Mouse (Mus musculus) lung, postnatal 0 days (tissue): ENCODE measurements around the gene Pank4.
A peak's percentile ranks its signal among the peaks of the same experiment; 100 is the strongest.

Source experiments
- CTCF ChIP-seq: IDR thresholded peaks from 2 replicates; pipeline ENCODE4 v1.5.1; 2016; ENCODE audit warnings: antibody characterized with exemption, mild to moderate bottlenecking
- EP300 ChIP-seq: IDR thresholded peaks from 2 replicates; pipeline ENCODE4 v1.6.1; 2016; ENCODE audit warnings: antibody characterized with exemption, mild to moderate bottlenecking, control low read depth

DNA sequence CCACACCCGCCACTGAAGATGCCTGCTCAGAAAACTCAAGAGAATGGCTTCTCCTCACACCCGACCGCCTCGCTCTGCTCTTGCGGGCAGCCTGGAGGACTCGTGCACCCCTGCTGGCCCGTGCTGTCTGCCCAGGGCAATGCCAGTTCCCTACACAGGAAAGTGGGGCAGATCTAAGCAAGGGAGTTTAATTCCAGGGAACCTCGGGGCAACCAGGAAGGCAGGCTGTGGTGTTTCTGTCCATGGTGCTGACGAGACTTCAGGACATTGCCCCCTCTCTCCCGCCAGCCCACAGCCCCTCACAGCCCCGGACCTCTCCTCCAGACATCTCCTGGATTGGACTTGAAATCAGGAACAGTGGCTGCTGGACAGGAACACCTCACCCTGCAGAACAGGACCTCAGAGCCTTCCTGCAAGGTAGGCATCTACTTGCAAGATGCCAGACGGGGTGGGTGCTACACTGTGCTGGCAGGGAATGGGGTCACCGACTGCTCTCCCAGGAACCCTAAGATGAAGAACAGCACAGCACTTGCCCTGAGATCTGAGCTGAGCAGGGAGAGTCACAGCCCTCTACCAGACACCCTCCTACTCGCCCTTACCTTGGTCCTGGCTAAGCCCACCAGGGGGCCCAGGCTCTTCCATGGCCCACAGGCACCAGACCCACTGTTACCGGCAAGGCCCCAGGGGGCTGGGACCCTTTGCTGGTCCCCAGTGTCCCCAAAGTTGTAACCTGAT lies 54.8 kb downstream of the Pank4 start:
- TF ChIP-seq EP300 (no peak), CTCF (peak; percentile 11; the same call in 1 of the 2 replicates)
